Mouse (Mus musculus) spleen, postnatal 10 days (tissue): ENCODE measurements around the gene Cfap54.

ENCODE experiments used
- DNase-seq, 2 experiments: peaks; one replicate each; pipeline ENCODE4 v3.0.0; 2021 to 2022; ENCODE audit warnings: low spot score in 2 of 2

Gene Cfap54

GRCm38 (mm10) chr10:93098211-93098805, 16.9 kb upstream of the Cfap54 start:
- no peak for DNase-seq

- DNase-seq: no peak
These were observed 16.0 kb upstream of the Cfap54 start for GRCm38 (mm10) chr10:93097439-93097838.

GRCm38 (mm10) chr10:93095827-93096226, 14.4 kb upstream of the Cfap54 start:
- no peak for DNase-seq

GRCm38 (mm10) chr10:93094957-93095580, 13.7 kb upstream of the Cfap54 start:
- no peak for DNase-seq

GRCm38 (mm10) chr10:93091928-93092327, 10.5 kb upstream of the Cfap54 start:
- DNase-seq: no peak

- DNase-seq: no peak
These were observed 8.8 kb upstream of the Cfap54 start for GRCm38 (mm10) chr10:93090241-93090640.

GRCm38 (mm10) chr10:93088396-93089048, 7.1 kb upstream of the Cfap54 start:
- no peak for DNase-seq

- DNase-seq: no peak
These were observed 6.1 kb upstream of the Cfap54 start for GRCm38 (mm10) chr10:93087504-93087903.

- DNase-seq: no peak
These were observed 2.5 kb upstream of the Cfap54 start for GRCm38 (mm10) chr10:93083963-93084340.

- no peak for DNase-seq
These were observed 2.0 kb upstream of the Cfap54 start for GRCm38 (mm10) chr10:93083198-93083962.

GRCm38 (mm10) chr10:93079486-93079885, 1.9 kb downstream of the Cfap54 start:
- DNase-seq: no peak

GRCm38 (mm10) chr10:93077935-93078479, 3.4 kb downstream of the Cfap54 start:
- DNase-seq: no peak

- no peak for DNase-seq
These were observed 5.0 kb downstream of the Cfap54 start for GRCm38 (mm10) chr10:93076376-93076775.

GRCm38 (mm10) chr10:93075856-93076255, 5.6 kb downstream of the Cfap54 start:
- no peak for DNase-seq

- DNase-seq: no peak
These were observed 8.6 kb downstream of the Cfap54 start for GRCm38 (mm10) chr10:93072769-93073168.

- DNase-seq: no peak
These were observed 9.7 kb downstream of the Cfap54 start for GRCm38 (mm10) chr10:93071753-93072152.

- DNase-seq: peak; percentile 70 to 90
These were observed 11.1 kb downstream of the Cfap54 start for GRCm38 (mm10) chr10:93070121-93070898.

- no peak for DNase-seq
These were observed 11.7 kb downstream of the Cfap54 start for GRCm38 (mm10) chr10:93069721-93070120.

GRCm38 (mm10) chr10:93069041-93069679, 12.3 kb downstream of the Cfap54 start:
- DNase-seq: peak; percentile 44 to 48

- DNase-seq: no peak
These were observed 16.4 kb downstream of the Cfap54 start for GRCm38 (mm10) chr10:93064973-93065372.

GRCm38 (mm10) chr10:93063576-93063975, 17.8 kb downstream of the Cfap54 start:
- DNase-seq: no peak
